Mouse (Mus musculus) retina, adult 2 months (tissue): ENCODE results near the gene Mcfd2.
"Not testable (repeated sequence)": the region's sequence is repeated elsewhere in the genome, so short reads cannot be mapped to it uniquely, and the experiment has no call there.

ENCODE experiments used
- DNase-seq: peaks from one replicate; pipeline ENCODE4 v3.0.0-alpha.2; 2012; ENCODE audit warnings: low read depth, low spot score

Gene Mcfd2

GRCm38 (mm10) chr17:87265792-87266186 lies at the start of gene Mcfd2:
Gene Mcfd2, minus strand, starts transcription at chr17:87265935.
- DNase-seq, result peak; percentile 86

DNA sequence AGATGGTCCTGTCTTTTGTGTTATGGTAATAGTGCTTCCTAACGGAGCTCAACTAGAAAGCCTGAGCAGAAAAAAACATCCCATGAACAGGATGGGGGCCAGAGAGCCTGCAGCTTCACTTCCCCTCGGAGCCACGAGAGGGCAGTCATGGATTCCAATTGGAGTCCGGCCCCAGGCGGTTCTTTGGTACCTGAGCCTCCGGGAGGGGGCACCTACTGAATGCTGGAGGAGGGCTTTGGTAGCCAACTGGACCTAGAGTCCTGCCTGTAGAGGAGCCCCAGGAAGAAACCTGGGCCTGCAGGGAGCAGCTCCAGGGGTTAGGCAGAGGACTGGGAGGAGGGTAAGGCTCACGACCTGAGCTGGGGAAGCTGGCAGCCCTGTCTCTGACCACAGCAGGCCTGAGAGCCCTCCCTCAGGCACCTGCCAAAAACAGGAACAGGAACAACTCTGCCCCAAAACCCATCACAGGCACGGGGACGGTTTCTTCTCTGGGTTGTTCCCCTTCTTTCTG lies 49.3 kb upstream of the Mcfd2 start:
- peak; percentile 60 for DNase-seq

DNA sequence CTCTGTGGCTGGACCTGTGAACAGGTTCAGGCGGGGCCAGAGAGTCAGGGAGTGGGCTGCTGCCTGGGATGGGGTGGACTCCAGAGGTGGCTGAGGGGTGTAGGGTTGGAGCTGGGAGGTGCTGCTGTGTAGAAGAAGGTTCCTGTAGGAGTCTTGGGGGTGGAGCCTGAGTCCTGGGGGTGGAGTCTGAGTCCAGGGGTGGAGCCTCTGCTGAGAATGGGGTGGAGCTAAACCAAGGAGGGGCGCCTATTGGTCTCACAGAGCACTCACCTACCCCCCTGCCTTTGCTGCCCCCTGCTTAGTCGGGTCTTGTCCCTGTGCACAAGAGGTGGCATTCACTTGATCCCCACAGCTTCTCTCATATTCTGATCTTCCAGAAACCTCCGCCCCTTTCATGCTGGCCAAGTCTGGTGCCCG lies 48.8 kb upstream of the Mcfd2 start:
- no peak for DNase-seq

- no peak for DNase-seq
These were observed 48.4 kb upstream of the Mcfd2 start for GRCm38 (mm10) chr17:87314121-87314520.

GRCm38 (mm10) chr17:87312924-87313870 lies 47.5 kb upstream of the Mcfd2 start:
- no peak for DNase-seq

GRCm38 (mm10) chr17:87312351-87312750 lies 46.6 kb upstream of the Mcfd2 start:
- DNase-seq, result no peak

- no peak for DNase-seq
These were observed 44.8 kb upstream of the Mcfd2 start for GRCm38 (mm10) chr17:87310497-87310896.

- DNase-seq, result no peak
These were observed 43.5 kb upstream of the Mcfd2 start for GRCm38 (mm10) chr17:87309073-87309788.

DNA sequence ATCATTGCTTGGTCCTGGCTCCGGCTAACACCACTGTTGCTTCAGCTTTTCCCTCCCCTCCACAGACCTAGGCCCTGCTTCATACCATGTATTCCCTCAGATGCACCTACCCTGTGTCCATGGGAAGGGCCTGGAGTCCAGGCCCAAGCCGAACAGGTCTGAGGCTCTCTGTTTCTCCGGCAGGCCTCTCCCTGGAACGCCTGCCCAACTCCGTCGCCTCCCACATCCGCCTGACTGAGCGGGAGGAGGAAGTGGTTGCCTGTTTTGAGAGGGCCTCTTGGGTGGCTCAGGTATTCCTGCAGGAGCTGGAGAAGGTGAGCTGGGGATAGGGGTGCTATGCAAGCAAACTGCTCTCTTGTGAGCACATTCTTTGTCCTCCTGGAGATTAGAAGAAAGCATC lies 41.0 kb upstream of the Mcfd2 start:
- DNase-seq, result no peak

DNA sequence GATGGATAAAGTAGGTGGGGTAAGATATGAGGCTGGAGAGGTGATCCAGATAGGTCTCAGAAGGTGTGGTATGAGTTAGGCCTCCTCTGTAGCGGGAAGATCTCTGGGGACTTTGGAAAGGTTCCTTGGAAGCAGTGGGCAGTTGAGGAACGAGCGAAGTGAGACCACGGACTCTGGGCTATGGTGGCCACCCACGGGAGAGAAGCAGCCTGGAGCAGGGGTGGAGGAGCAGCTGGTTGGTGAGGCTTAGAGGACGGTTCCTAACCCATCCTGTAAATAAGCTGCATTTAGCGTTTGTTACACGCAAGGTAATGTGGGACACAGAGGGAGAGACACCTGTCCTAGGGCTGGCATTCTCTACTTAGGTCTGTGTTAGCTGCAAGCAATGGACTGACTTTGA lies 39.3 kb upstream of the Mcfd2 start:
- DNase-seq, result no peak

GRCm38 (mm10) chr17:87304151-87304894 lies 38.6 kb upstream of the Mcfd2 start:
- DNase-seq, result no peak

- DNase-seq, result no peak
These were observed 36.5 kb upstream of the Mcfd2 start for GRCm38 (mm10) chr17:87302014-87302794.

- DNase-seq, result not testable (repeated sequence)
These were observed 35.9 kb upstream of the Mcfd2 start for GRCm38 (mm10) chr17:87301607-87302006.

GRCm38 (mm10) chr17:87300340-87300739 lies 34.6 kb upstream of the Mcfd2 start:
- DNase-seq, result no peak

- DNase-seq, result no peak
These were observed 33.2 kb upstream of the Mcfd2 start for GRCm38 (mm10) chr17:87298944-87299343.

GRCm38 (mm10) chr17:87296701-87297100 lies 31.0 kb upstream of the Mcfd2 start:
- DNase-seq, result not testable (repeated sequence)

DNA sequence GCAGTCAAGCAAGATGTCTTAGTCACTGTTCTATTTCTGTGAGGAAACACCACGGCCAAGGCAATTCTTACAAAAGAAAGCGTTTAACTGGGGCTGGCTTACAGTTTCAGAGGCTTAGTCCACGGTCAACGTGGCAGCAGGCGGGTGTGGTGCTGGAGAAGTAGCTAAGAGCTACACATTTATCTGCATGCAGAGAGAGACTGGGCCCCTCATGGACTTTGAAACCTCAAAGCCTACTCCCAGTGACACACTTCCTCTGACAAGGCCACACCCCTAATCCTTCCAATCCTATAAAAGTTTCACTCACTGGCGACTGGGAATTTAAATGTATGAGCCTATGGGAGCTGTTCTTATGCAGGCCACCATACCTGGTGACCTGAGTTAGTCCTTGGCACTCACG lies 30.0 kb upstream of the Mcfd2 start:
- DNase-seq, result no peak

DNA sequence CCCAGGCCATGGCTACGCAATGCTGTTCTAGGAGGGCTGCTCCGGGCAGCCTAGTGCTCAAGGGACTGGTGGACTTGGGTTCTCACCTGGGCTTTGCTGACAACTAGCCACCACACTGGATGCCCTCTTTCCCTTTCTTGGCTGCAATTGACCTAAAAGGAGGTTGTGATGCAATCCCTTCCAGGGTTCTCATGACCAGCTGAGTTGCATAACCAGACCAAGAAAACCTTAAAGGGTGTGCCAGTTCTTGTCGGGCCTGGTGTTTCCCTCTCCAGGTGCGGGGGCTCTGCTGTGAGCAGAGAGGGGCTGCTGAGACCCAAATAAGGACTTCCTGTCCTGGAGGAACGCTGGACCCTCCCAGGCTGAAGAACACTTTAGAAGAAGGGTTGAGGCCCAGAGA lies 27.4 kb upstream of the Mcfd2 start:
- no peak for DNase-seq

DNA sequence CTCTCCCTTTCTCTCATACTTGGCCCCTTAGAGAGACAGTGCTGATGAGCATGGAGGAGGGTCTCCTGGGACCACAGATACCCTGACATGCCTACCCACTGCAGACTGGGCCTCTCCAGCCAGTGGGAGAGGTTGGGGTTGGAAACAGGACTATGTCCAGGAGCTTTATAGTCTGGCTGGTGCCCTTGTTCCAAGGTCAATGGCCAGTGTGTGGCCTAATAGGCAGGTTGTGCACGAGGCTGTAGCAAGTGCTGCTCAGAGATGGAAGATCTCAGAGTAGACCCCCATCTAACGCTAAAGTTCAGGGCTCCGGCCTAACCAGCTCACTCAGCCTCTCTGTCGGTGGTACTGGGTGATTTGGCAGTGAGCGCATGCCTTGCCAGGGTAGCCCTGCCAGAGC lies 26.0 kb upstream of the Mcfd2 start:
- no peak for DNase-seq

DNA sequence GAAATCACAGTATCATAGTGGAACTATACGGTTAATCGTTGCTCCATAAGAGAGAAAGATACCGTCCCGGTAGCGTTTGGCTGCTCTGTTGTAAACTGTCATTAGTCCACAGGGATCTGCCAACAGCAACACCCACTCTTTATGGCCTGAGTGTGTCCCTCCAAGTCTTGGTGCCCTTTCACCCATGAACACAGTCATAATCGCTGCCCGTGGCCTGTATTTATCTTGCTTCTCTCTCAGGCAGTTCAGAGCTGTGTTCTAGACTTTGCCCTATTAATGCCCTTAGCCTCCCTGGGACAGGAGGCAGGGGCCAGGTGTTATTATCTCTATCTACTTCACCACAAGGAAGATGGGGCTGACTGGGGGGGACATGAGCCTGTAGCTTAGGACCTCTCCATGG lies 25.3 kb upstream of the Mcfd2 start:
- DNase-seq, result no peak

DNA sequence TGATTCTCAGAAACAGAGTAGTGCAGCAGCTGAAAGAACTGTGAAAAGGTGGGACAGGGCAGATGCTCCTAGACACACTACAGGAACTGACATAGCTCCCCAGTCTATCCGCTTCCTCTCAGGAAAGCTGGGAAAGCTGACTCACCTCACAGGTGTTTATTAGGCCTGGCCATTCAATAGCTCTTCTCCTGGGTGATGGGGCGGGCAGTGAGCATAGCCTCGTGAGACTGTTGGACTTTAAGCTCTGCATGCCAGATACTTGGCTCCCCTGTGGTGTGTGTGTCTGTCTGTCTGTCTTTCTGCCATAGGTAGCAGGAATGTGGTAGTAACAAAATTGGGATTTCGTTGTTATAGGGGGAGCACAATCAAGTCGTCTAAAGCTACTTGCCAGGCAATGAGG lies 23.6 kb upstream of the Mcfd2 start:
- no peak for DNase-seq
